Mouse (Mus musculus) megakaryocyte, embryonic 14.5 days (primary cell): Measurements from ENCODE around the gene Gm11937.
"Not testable (repeated sequence)": the region's sequence is repeated elsewhere in the genome, so short reads cannot be mapped to it uniquely, and the experiment has no call there.

ENCODE experiments used
- FLI1 ChIP-seq: IDR thresholded peaks from 2 replicates; pipeline ENCODE4 v1.6.1; 2012; ENCODE audit warnings: low read length, inconsistent platforms, mixed read lengths
- GATA1 ChIP-seq: IDR thresholded peaks from 3 replicates; pipeline ENCODE4 v1.6.1; 2012; ENCODE audit warnings: mixed read lengths, low read length, inconsistent platforms, borderline replicate concordance

GRCm38 (mm10) chr11:99610089-99610488 lies at the start of gene Gm11937:
- TF ChIP-seq GATA1, FLI1: not testable (repeated sequence)
